24 mouse cellular contexts compared by ENCODE assay signal in the genomic region with DNA sequence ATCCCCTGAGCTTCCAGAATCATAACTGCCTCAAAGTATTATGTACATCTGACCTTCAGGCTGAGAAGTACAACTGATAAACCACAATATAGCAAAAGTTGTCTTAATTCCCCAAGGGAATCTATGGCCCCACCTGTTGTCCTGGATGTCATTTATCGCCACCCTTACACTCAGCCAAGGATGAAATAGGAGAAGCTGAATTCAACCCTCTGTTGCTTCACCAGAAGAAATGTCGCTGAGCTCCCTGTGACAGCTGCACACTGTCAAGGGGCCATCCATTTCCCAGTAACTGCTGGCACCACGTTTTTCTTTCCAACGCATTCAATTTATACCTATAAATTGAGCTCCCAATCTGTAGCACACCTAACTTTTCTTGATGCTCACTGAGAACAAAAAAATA.
DNase-seq lines count a peak whose midpoint lies in the region; ATAC-seq lines count a peak whose summit lies in the region.
"Had no signal": no experiment of that assay in that cellular context is flagged by ENCODE, and none has a peak within 500 bp of the region (broad histone marks: within the 10 kb centered on the region; RNA-seq: fewer than 3 reads in every experiment).

No protein-coding gene starts in this region.

- no peak overlapping the region for H3K27ac ChIP-seq in kidney, embryonic 14.5 days (ENCODE audit: low read depth, low read length)
- H3K27ac ChIP-seq: forebrain, embryonic 12.5 days; hindbrain, embryonic 14.5 days; left cerebral cortex, adult 2 months; macrophage; midbrain, embryonic 10.5 days; stomach, embryonic 15.5 days had no signal

- no peaks in the 10 kb centered on the region for H3K27me3 ChIP-seq in kidney, embryonic 14.5 days (ENCODE audit: control insufficient read depth, insufficient read depth, low read length)
- H3K27me3 ChIP-seq: forebrain, embryonic 12.5 days; stomach, embryonic 15.5 days had no signal

- DNase-seq in embryo, embryonic 11 days, result peak; percentile 9
- DNase-seq in embryo, embryonic 9.5 days (ENCODE audit: extremely low spot score), result no peak
- no peak for DNase-seq in kidney, postnatal 4 days
- DNase-seq in thymus, postnatal 25 days, result peak; percentile 25
- DNase-seq in thymus, postnatal 0 days (ENCODE audit: low spot score), result no peak
- DNase-seq in ovary, adult 18-20 months (ENCODE audit: low spot score), result no peak
- DNase-seq: adrenal gland, postnatal 10 days; cerebellum, adult 2 months; cerebellum, postnatal 25 days; heart, postnatal 4 days; kidney, adult 2 months; kidney, postnatal 25 days; right cerebral cortex, adult 18-20 months; right cerebral cortex, postnatal 4 days had no signal

- H3K4me1 ChIP-seq in kidney, embryonic 14.5 days (ENCODE audit: control insufficient read depth, insufficient read depth, low read length), result no peaks in the 10 kb centered on the region
- H3K4me1 ChIP-seq: stomach, embryonic 15.5 days had no signal

- no peaks in the 10 kb centered on the region for H3K36me3 ChIP-seq in kidney, embryonic 14.5 days (ENCODE audit: control insufficient read depth, insufficient read depth, low read length)
- H3K36me3 ChIP-seq: forebrain, embryonic 12.5 days; heart, embryonic 10.5 days; midbrain, embryonic 10.5 days; stomach, embryonic 15.5 days had no signal

- H3K4me2 ChIP-seq in kidney, embryonic 14.5 days (replicated peaks; ENCODE audit: low read depth, low read length), result no peak overlapping the region
- H3K4me2 ChIP-seq: forebrain, embryonic 12.5 days; hindbrain, embryonic 14.5 days; stomach, embryonic 15.5 days had no signal

- no peaks in the 10 kb centered on the region for H3K9me3 ChIP-seq in kidney, embryonic 14.5 days (ENCODE audit: control insufficient read depth, low read length)
- H3K9me3 ChIP-seq: forebrain, embryonic 12.5 days; heart, embryonic 10.5 days; midbrain, embryonic 10.5 days; stomach, embryonic 15.5 days had no signal

- H3K9ac ChIP-seq in kidney, embryonic 14.5 days (ENCODE audit: low read depth, low read length), result no peak overlapping the region
- H3K9ac ChIP-seq: forebrain, embryonic 12.5 days; hindbrain, embryonic 14.5 days; stomach, embryonic 15.5 days had no signal

- peak; percentile 62; the same call in 1 of the 2 replicates for ATAC-seq in kidney, embryonic 14.5 days (ENCODE audit: low FRiP score, low TSS enrichment)
- ATAC-seq: inflammation-experienced regulatory T-cells, adult 6 months; midbrain, embryonic 16.5 days had no signal

- H3K4me3 ChIP-seq in kidney, embryonic 14.5 days (ENCODE audit: low read length), result no peak overlapping the region
- H3K4me3 ChIP-seq: forebrain, embryonic 12.5 days; heart, embryonic 10.5 days; left cerebral cortex, adult 2 months; midbrain, embryonic 10.5 days; stomach, embryonic 15.5 days had no signal

- WGBS in kidney, embryonic 14.5 days, result 21% methylated on average over 4 of the region's 4 CpGs

Comparison
In these comparisons a context has a peak if more than half of its experiments do, and no peak if none do; other contexts are left out.
1. DNase-seq: peak in embryo, embryonic 11 days (single experiment) and thymus, postnatal 25 days (single experiment); none in embryo, embryonic 9.5 days (single experiment), kidney, postnatal 4 days (0 of 2), thymus, postnatal 0 days (single experiment) and ovary, adult 18-20 months (single experiment).